Comparison of ENCODE assay signal across 8 mouse cellular contexts in genomic region chr5:123377120-123377955, GRCm38 (mm10). TPM values are rescaled to one million over a fixed set of nuclear protein-coding genes. Genes with fewer than 3 reads are reported as not detected.
DNase-seq lines count a peak whose midpoint lies in the region; ATAC-seq and TF ChIP-seq lines count a peak whose summit lies in the region.

No protein-coding gene starts in this region.

- peak; percentile 92 for TF ChIP-seq CTCF in midbrain, postnatal 0 days (IDR thresholded peaks at IDR 0.05)
- peak; percentile 98 for TF ChIP-seq CTCF in stomach, postnatal 0 days (IDR thresholded peaks at IDR 0.05; ENCODE audit: low read depth)

- DNase-seq in A20 (ENCODE audit: low read depth, low spot score) (peak; percentile 82), ZHBTc4 (ENCODE audit: low read depth, low spot score) (peak; percentile 91)
- peak; percentile 84 to 90 for DNase-seq in cerebellum, postnatal 36 days
- peak; percentile 77 for DNase-seq in gastrocnemius, postnatal 14 days
- peak; percentile 74 to 77 for DNase-seq in left cerebral cortex, postnatal 25 days (ENCODE audit: low spot score in 2 of 2)
- DNase-seq in midbrain, postnatal 0 days (ENCODE audit: low spot score) = peak; percentile 85
- peak; percentile 83 for DNase-seq in stomach, postnatal 0 days (ENCODE audit: low spot score)

- no peak for TF ChIP-seq EP300 in stomach, postnatal 0 days (optimal IDR thresholded peaks at IDR 0.05)

- H3K4me2 ChIP-seq in intestine, embryonic 16.5 days (ENCODE audit: low read depth, low read length) = no peak overlapping the region
- no peak overlapping the region for H3K4me2 ChIP-seq in midbrain, postnatal 0 days (ENCODE audit: low read depth, low read length, poor library complexity, severe bottlenecking)
- H3K4me2 ChIP-seq in stomach, postnatal 0 days (replicated peaks; ENCODE audit: low read depth) = no peak overlapping the region

- H3K4me1 ChIP-seq in intestine, embryonic 16.5 days (ENCODE audit: control insufficient read depth, insufficient read depth, low read length) = peaks cover 10% of the 10 kb centered on the region; the same call in 1 of the 2 replicates
- H3K4me1 ChIP-seq in midbrain, postnatal 0 days (ENCODE audit: insufficient read depth, low read length) = no peaks in the 10 kb centered on the region
- no peaks in the 10 kb centered on the region for H3K4me1 ChIP-seq in stomach, postnatal 0 days (replicated peaks; ENCODE audit: control insufficient read depth, insufficient read depth)

- WGBS in intestine, embryonic 16.5 days = 61% methylated on average over 15 of the region's 15 CpGs
- 70% methylated on average over 15 of the region's 15 CpGs for WGBS in midbrain, postnatal 0 days
- WGBS in stomach, postnatal 0 days = 62% methylated on average over 15 of the region's 15 CpGs

- ATAC-seq in intestine, embryonic 16.5 days = peak; percentile 47
- ATAC-seq in midbrain, postnatal 0 days (ENCODE audit: low FRiP score) = no peak
- ATAC-seq in stomach, postnatal 0 days (ENCODE audit: low FRiP score, low TSS enrichment) = peak; percentile 78

- no peaks in the 10 kb centered on the region for H3K27me3 ChIP-seq in intestine, embryonic 16.5 days (replicated peaks; ENCODE audit: control insufficient read depth, insufficient read depth, low read length)
- no peaks in the 10 kb centered on the region for H3K27me3 ChIP-seq in midbrain, postnatal 0 days (ENCODE audit: insufficient read depth, low read length)
- no peaks in the 10 kb centered on the region for H3K27me3 ChIP-seq in stomach, postnatal 0 days (ENCODE audit: control insufficient read depth, insufficient read depth, low read length)

- intact Hi-C loops in gastrocnemius, postnatal 14 days (cut with DNase I; ENCODE audit: low total_unique reads) = loop anchor here (2.0 kb wide), 1 partner anchor 59 kb away; no protein-coding TSS in a partner anchor
- intact Hi-C loops in left cerebral cortex, postnatal 25 days (cut with DNase I) = loop anchor here (2.0 to 5.0 kb wide), 2 partner anchors 59 to 125 kb away; no protein-coding TSS in a partner anchor

- H3K4me3 ChIP-seq in intestine, embryonic 16.5 days (ENCODE audit: low read length) = no peak overlapping the region
- no peak overlapping the region for H3K4me3 ChIP-seq in midbrain, postnatal 0 days (ENCODE audit: low read depth, low read length)
- H3K4me3 ChIP-seq in stomach, postnatal 0 days (ENCODE audit: low read depth, low read length) = no peak overlapping the region

- no peak overlapping the region for H3K9ac ChIP-seq in intestine, embryonic 16.5 days (ENCODE audit: low read depth, low read length)
- no peak overlapping the region for H3K9ac ChIP-seq in midbrain, postnatal 0 days (replicated peaks; ENCODE audit: low read length, poor library complexity, severe bottlenecking)
- no peak overlapping the region for H3K9ac ChIP-seq in stomach, postnatal 0 days (ENCODE audit: low read length)

- H3K36me3 ChIP-seq in intestine, embryonic 16.5 days (ENCODE audit: control insufficient read depth, insufficient read depth, low read length) = peaks cover 7% of the 10 kb centered on the region; the same call in 1 of the 2 replicates
- peaks cover 12% of the 10 kb centered on the region; the same call in 1 of the 2 replicates for H3K36me3 ChIP-seq in midbrain, postnatal 0 days (ENCODE audit: insufficient read depth, low read length)
- H3K36me3 ChIP-seq in stomach, postnatal 0 days (ENCODE audit: control insufficient read depth, insufficient read depth, low read length) = peaks cover 6% of the 10 kb centered on the region; the same call in 1 of the 2 replicates

- 0 out of 2 replicates have a peak overlapping the region, but pooled peaks have one; percentile 5 for H3K27ac ChIP-seq in intestine, embryonic 16.5 days (ENCODE audit: low read length)
- H3K27ac ChIP-seq in midbrain, postnatal 0 days (ENCODE audit: low read depth, low read length) = no peak overlapping the region
- H3K27ac ChIP-seq in stomach, postnatal 0 days (replicated peaks) = no peak overlapping the region; the same call in 1 of the 2 replicates

- no peaks in the 10 kb centered on the region for H3K9me3 ChIP-seq in intestine, embryonic 16.5 days (ENCODE audit: control insufficient read depth, low read length)
- no peaks in the 10 kb centered on the region for H3K9me3 ChIP-seq in midbrain, postnatal 0 days (ENCODE audit: low read length)
- H3K9me3 ChIP-seq in stomach, postnatal 0 days (ENCODE audit: control insufficient read depth, low read length) = no peaks in the 10 kb centered on the region

RNA-seq across cellular contexts. Expression of gene Mlxip, which starts 17.3 kb away (rescaled TPM):
- total RNA-seq in gastrocnemius, postnatal 14 days (2021) = 10 to 100 TPM; 48.5 to 59.9 TPM
- 16.6 and 21.0 TPM in 2 replicates for polyA plus RNA-seq in intestine, embryonic 16.5 days (2015; fragmentation: Nextera tagmentation; extraction: Ambion mirVana)
- 10 to 100 TPM; 16.3 to 18.0 TPM for total RNA-seq in left cerebral cortex, postnatal 25 days (2021)
- total RNA-seq in midbrain, postnatal 0 days (2014; rRNA removed) = 16.6 and 17.9 TPM in 2 replicates
- 9.8 and 11.3 TPM in 2 replicates for polyA plus RNA-seq in midbrain, postnatal 0 days (2015; fragmentation: Nextera tagmentation; extraction: Ambion mirVana)
- 10.5 and 13.2 TPM in 2 replicates for polyA plus RNA-seq in stomach, postnatal 0 days (2015; fragmentation: Nextera tagmentation; extraction: Ambion mirVana)

RNA-seq across cellular contexts. Expression of gene Bcl7a, which starts 33.7 kb away (rescaled TPM):
- total RNA-seq in gastrocnemius, postnatal 14 days (2021) = 10 to 100 TPM; 12.7 to 14.6 TPM
- polyA plus RNA-seq in intestine, embryonic 16.5 days (2015; fragmentation: Nextera tagmentation; extraction: Ambion mirVana) = 12.8 and 13.0 TPM in 2 replicates
- total RNA-seq in left cerebral cortex, postnatal 25 days (2021) = 10 to 100 TPM; 67.8 to 70.0 TPM
- 33.5 and 40.7 TPM in 2 replicates for total RNA-seq in midbrain, postnatal 0 days (2014; rRNA removed)
- 21.4 and 21.6 TPM in 2 replicates for polyA plus RNA-seq in midbrain, postnatal 0 days (2015; fragmentation: Nextera tagmentation; extraction: Ambion mirVana)
- 5.9 and 6.4 TPM in 2 replicates for polyA plus RNA-seq in stomach, postnatal 0 days (2015; fragmentation: Nextera tagmentation; extraction: Ambion mirVana)
